Mouse (Mus musculus) adrenal gland, postnatal 36 days (tissue): ENCODE results near the gene Cenpp. TPM values are rescaled to one million over a fixed set of nuclear protein-coding genes. Genes with fewer than 3 reads are reported as not detected.

Experiments
- DNase-seq, 2 experiments: peaks; one replicate each; pipeline ENCODE4 v3.0.0; 2021; ENCODE audit warnings: mixed read lengths in 1 of 2
- long read RNA-seq, 2 experiments: library from polyadenylated mRNA; stranded (forward); transcript quantifications; one replicate each; pipeline ENCODE4 v2.0.0; 2021; ENCODE audit warnings: borderline sequencing depth in 2 of 2
- total RNA-seq, 2 experiments: library from RNA; stranded (reverse); gene quantifications; 2 replicates each; pipeline ENCODE4 v1.2.3; 2021

Cenpp gene
- 1 to 10 TPM; 1.2 to 2.4 TPM for total RNA-seq
- long read RNA-seq, experiment 1, partial matches to known transcripts: 0 of 4 reads
- long read RNA-seq, experiment 1, other reads (novel, unspliced or antisense): 1 of 4 reads
- long read RNA-seq, experiment 2, partial matches to known transcripts: 0 of 1 reads
- long read RNA-seq, experiment 2, other reads (novel, unspliced or antisense): 1 of 1 reads

DNA sequence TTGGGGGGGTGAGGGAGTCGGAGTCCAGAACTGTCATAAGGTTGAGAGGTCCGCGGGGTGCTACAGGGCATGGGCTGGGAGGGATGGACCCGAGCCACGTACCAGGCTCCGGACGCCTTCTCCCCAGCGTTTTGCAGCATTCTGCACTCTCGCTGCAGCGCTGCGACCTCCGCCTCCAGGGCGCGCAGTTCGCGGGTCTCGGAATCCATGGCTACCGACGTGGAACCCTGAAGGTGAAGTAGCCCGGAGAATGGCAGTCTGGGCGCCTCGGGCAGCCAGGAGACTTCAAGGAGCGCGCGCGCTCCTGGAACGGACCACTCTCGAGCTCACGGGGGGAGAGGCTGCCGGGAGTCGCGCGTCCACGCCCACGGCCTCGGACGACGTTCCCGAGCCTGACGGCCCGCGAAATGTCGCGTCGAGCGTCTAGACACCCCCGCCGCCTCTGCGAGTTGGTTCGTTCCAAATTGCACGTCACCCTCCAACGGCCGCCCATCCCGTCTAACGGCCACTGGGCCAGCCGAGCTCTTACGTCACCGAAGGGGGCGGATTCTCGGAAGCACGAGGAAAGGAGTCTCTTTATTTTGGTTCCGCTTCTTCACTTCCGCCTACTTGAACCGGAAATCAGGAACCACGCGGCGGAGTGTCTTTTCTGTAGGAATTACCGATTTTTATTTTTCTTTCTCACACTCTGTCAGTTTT, at the start of gene Cenpp, which contains the start of gene Nol8:
Cenpp (minus strand) TSS at position 305 of the 699 bp plus-strand sequence.
Nol8 (plus strand) TSS at position 598 of the 699 bp plus-strand sequence.
- peak; percentile 99 for DNase-seq

DNA sequence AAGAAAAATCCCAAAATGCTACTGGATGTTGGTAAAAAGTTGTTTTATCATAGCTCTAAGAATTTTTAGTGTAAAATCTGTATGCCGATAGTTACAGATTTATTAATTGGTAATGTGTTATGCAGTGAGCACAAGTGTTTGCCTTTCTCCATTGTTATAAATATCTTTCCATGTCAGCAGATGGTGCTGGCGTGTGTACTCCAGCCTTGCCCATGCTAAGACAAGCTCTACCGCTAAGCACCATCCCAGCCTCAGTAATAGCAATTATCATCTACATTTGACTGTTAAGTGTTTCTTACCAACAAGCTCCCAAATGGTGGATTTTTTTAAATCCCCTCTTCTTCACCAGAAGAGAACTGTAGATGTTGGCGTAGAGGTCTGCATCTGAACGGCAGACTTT, 38.5 kb upstream of the Cenpp start:
- DNase-seq: no peak

DNA sequence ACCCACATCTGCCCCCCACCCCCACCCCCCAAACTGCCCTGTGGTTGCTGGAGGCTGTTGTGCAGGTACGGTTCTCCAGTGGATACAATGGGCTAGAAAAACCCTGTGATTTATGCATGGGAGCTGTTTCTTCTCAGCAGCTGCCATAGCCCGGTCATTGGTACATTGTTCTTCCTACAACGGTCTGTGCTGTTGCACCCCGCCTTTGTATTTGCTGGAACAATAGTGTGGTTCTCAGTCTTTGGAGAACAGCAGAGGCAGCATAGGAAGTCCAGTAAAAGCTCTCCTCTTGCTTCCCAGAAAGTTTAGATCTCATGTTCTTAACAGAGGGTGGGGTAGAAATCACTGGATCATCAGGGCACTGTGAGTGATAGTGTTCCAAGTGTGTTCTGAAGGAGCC, 31.7 kb upstream of the Cenpp start:
- no peak for DNase-seq

DNA sequence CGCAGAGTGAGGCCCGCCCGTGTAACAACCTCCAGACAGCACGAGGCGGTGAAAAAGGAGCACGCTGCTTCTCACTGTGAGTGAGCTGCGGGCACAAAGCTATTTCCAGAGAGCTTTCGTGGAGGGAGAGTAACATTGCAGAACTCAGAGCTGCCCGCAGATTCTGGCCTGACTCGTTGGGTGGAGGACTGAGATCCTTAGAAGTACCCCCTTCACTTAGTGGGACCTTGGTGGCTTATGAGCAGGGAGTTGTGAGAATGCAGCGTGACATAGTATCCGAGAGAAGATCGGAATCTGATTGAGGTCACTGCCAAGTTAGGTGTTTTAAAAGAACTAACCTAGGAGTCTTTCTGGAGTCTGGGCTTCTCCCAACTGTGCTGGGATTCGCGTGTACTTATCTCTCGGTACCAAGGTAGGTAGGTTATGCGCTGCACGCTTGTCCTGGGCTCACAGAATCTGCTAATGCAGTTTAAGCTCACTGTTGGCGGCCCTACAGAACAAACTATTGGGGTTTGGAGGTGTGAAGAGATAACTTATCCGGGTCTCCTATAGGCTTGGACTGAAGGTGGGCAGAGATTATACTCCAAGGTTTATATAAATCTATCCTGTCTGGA, 29.8 kb upstream of the Cenpp start:
- peak in 1 of 2 experiments; percentile 8 for DNase-seq

DNA sequence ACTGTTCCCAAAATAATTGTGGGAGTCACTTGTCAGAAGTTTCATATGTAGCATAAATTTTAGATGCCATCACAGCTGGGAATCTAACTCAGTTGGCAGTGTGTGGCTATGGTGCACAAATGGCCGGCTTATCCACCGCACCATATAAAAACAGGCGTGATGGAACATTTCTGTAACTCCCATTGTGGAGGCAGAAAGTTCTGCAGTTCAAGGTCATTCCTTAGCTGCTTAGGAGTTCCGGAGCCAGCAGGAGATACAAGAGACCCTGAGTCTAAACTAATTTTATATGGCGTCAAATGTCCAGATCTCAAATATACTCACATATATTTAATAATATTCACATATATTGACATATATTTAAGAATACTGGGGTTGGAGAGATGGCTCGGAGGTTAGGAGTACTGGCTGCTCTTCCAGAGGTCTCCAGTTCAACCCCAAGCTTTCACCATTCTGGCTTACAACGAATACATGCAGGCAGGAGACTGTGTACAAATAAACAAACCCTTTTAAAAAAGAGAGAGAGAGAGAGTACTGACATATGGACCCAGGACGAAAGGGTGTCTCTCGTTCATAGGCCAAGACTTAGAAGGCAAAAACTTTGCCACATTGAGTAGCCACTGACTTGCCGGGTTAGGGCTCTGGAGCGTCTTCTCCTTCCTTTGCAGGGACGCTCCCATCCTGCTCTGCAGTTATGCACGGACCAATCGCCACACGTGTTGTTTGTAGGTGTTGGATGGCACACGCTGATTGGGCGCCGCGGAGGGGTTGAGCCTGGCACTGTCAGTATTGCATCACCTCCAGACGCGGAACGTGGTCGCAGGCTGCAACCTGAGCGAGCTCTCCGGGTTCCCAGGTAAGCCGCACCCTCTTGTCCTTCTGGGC, 29.0 kb upstream of the Cenpp start, which contains the start of gene Iars:
Iars (plus strand) TSS at position 750 of the 882 bp plus-strand sequence.
- DNase-seq: peak; percentile 96 to 100

DNA sequence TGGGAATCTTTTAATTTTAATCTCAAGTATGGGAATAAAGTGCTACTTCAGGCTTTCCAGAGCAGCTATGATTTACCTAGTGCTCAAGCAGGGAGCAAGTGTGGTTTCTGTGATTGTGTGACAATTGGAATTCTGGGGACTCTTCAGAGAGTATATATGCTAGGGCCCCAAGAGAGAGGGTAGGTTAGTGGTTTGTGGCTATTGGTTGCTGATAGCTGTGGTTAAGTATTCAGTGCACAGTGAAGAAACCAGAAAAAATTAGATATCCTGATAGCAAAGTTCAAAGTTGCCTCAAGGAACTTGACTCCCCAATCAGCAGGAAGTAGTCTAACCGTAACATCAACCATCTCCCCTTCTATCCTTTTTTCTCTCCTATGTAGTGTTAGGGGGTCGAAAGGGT, 25.2 kb upstream of the Cenpp start:
- no peak for DNase-seq

DNA sequence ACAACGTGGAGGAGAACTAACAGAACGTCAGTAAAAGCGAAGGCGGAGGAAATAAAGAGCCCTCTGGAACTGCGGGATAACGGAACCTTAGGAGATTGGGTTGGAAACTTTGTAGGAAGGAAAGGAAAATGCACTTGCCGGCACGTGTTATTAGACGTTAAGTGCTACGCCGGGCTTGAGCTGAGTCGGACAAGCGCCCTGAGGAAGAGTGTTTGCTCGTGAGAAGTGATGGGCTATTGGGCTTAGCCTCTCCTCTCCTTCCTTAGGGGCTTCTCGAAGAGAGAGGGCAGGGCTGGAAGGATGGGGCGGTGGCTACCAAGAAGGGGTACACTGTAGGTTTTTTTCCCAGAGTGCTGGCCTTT, 576 bp upstream of the Cenpp start:
- DNase-seq: peak; percentile 45 to 51

DNA sequence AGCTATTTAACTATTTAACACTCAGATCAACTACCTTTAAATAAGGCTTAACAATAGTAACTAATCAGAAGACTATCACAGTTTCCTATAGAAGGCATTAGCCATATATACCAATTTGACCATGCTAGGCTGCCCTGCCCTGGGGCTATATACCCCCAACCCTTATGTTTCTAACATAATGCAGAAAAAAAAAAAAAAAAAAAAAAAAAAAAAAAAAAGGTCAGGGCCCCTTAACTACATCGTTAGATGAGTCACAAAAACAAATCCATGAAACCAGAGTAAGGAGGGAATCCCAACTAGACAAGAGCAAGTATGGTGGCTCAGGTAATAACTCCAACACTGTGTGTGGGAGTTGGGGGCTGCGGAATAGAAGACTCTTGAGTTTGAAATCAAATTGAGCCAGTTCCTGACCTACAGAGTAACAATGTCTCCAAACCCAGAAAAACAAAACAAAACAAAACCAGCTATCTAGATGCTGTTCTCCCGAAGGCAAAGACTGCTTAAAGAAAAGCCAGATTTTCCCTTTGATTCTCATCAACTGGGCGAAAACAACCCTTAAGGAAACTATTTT, 719 bp downstream of the Cenpp start:
- DNase-seq: no peak

DNA sequence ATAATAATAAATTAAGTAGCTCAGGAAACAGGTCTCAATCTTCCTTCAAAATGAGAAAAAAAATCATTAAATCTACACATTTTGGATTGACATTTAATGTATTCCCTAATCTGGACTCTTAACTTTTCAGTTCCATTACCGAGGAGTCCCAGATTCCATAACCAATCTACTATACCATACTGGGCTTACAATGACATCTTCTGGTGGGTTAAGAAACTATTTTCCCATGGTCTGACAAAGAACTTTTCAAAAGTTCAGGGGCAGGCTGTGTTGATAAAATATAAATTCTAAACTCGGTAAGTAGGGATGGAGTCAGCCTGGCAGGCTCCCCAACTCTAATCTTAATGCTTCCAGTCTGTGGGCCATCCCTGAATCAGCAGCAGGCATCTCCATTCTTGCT, 1.4 kb downstream of the Cenpp start:
- no peak for DNase-seq

DNA sequence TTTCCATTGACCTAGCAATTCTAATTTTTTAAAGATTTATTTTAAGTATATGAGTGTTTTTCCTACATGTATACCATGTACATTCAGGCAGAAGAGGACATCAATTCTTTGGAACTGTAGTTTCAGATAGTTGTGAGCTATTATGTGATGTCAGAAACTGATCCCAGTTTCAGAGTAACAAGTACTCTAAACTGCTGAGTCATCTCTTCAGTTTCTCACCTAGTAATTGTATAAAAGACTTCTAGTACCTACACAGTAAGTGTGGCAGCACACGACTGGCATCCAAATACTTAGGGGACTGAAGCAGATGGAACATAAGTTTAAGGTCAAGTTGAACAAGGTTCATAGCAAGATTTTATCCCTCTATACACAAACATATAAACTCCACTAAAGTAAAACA, 6.6 kb downstream of the Cenpp start:
- no peak for DNase-seq

DNA sequence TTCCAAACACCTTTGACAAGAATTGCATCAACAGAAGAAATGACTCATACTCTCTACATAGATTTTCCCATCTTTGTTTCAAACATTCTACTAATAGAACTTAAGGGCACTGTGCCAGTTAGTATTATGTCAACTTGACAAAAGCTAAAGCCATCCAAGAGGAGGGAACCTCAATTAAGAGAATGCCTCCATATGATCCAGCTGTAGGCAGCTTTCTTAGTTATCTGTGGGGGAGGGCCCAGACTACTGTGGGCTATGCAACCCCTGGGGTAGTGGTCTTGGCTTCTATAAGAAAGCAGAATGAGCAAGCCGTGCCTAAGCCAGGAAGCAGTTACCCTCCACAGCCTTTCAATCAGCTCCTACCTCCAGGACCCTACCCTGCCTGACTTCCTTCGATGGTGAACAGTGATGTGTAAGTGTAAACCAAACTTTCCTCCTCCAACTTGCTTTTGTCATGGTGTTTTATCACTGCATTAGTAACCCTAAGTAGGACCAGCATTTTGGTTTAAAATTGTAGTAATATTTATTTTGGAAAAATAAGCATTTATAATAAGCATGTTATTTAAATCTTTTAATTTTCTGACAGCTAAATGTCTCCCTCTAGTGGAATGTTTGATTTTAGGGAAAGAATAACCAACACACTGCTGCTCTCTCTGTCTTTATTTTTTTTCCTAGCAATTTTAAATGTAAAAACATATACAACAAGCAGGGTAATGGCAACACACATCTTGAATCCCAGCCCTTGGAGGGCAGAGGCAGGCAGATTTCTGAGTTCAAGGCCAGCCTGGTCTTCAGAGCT, 7.7 kb downstream of the Cenpp start:
- no peak for DNase-seq

DNA sequence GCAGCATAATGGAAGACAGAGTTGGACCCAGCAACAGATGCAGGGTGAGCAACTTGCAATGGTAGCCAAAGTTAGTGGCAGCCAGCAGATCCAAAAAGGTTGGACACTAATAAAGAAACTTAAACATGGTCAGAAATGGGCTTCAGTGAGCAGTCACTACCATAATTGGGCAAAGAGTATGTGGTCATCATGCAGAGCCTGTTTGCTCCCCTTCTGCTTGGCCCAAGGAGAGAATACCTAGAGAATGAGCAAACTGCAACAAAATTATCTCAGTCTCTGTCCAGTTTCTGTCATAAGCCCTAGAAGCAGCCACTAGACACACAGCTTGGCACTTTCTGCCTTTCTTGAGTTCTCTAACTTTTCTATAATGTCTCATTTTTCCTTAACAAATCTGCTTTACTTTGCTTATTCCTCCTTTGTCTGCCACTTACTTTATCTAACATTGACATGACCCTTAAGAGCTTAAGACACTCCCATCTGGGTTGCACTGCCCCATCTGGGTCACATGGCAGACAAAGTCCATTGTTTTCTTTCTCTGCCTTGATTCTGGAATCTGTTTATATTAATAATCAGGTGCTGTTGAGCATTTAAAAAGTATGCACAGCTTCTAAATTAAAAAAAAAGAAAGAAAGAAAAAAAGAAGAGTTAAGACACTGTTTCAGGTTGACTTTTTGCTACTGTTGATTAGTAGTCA, 8.8 kb downstream of the Cenpp start:
- DNase-seq: no peak

DNA sequence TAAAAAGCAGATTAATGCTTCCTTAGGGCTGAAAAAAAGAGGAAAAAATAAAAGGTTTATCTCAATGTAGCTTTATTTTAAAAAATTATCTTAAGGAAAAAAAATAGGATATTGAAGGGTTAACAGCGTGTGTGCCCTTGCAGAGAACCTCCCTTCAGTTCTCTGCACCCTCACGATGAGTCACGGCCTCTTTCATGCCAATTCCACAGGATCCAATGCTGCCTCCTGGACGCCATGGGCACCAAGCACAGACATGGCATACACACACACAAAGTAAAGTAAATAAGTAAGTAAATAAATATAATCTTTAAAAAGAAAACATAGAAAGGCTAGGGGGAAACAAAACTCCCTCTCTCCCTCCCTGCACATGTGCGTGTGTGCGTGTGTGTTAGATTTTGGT, 9.9 kb downstream of the Cenpp start:
- peak; percentile 60 to 63 for DNase-seq

DNA sequence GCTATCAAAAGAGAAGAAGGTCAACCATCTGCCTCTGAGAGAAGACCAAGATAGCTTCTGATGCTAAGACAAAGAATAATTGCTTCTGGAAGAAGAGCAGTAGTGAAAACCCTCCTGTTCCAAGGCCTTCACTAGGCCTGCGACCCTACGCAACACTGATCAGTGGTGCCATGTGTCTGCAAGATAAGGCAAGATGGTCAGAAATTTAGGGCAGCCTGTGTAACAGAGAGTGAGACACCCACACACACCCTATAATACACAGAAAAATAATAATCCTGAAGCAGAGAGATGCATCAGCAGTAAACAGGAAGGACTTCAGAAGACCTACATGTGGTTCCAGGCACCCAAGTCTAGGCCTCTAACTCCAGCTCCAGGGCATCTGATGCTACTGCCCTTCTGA, 12.6 kb downstream of the Cenpp start:
- DNase-seq: no peak

DNA sequence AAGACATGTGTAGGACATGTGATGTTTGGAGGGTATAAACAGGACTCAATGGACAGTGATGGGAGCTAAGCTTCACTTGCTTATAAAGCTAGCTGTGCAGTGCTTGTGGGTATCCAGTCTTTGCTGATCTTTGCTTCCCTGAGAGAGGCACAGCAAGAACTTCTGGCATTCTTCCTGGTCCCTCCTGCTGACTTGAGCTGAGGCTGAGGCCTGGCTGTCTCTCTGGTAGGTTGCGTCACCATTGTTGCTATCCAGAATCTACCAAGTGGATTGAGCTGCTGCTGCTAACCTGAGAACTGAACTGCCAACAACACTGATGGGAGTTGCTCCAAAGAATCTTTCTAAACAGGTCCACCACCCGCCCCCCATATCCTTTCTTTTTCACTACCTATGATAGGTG, 23.5 kb downstream of the Cenpp start:
- peak in 1 of 2 experiments; percentile 32 for DNase-seq

DNA sequence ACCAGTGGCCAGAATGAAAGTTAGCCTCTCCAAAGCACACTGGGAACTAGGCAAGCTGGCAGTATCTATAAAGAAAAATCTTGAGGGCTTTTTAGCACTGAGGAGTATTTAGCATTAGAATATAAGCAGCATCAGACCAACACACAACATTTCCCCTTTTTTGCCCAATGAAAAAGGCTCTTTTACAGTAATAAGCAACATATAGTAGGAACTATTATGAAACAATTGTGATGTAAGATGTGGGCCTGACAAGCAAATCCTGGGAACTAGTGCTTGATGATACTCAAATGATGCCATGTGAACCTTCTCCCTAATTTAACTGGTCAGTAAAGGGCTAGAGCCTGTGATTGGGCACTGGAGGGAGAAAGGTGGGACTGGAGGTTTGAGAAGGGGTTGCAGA, 24.4 kb downstream of the Cenpp start:
- DNase-seq: no peak

DNA sequence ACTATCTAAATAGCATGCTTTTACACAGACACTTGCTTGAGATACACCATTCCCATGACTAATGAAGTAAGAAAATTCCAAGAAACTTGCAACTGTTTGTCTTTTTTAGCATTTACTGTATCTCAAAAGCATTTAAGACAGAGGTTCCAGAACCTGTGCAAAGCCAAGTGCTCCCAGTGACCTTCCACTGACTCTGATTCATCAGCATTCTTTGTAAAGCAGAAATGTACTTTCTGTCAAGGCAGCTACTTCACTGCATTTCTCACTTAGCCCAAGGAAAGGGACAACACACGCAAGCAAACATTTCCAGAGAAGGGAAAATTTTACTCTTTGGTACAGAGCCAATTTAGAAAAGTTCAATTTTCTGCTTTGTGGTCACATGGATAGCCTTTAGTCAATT, 29.4 kb downstream of the Cenpp start:
- peak; percentile 16 to 18 for DNase-seq

DNA sequence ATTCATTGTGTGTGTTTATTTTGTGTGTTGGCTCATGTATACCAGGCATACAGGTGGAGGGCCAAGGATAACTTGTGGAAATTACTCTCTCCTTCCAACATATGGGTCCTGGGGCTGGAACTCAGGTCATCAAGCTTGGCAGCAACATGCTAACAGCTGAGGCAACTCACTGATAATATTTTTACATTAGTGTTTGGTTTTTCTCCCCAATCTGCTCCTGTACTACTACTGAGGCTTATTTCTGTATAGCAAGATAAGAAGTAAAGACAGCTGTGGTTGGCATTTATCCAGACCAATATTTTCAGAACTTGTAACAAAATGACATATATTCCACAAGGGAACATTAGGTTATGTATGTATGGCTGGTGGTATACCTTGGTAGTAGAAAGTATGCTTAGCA, 34.2 kb downstream of the Cenpp start:
- DNase-seq: no peak

DNA sequence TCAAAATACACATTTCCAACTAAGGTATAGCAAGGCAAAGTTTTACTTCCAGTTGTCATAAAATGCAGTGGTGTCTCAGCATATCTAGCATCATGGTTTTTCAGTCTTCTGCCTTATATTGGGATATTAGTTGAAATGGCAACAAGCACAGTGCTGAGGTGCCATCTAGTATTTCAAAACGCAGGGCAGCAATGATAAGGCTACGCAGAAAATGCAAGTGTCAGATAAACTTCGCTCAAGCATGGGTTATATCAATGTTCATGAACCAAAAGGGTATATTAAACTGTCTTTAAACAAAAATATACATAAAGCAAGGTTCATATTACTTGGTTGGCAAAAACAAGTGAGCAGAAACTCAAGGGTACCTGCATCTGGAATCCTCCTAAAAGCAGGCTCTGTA, 35.6 kb downstream of the Cenpp start:
- DNase-seq: no peak

DNA sequence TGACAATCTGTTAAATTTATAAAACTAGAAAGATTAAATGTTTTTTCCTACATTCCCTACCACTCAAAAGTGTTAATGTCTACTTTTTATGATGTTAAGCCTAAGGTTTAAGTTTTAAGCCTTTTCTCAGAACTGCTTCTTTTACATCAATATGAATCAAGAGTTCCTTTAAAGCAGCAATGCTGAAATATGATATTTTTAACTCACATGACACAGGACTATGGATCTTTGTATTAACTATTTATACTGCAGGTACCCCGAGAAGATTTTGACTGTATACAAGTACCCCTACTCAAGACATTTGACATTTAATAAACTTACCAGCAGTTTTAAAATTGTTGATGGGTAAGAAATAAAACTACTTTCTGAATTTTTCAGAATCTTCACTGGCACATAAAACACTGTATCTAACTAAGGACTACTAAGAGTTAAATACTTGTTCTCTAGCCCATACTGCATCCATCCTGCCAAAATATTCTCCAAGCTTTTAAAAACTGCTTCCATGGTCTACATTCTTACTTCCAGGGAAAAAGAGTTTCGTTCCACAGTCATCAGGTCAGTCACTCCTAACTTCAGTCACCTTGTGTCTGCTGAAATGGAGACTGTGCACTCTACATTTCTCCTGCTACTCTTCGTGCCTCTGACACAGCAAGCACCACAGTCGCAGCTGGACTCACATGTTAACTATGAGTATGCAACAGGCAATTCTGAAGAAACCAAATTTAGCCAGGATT, 43.8 kb downstream of the Cenpp start:
- DNase-seq: no peak
